Mouse (Mus musculus): ENCODE data around the gene Cldn16. TPM values are rescaled to one million over a fixed set of nuclear protein-coding genes. Genes with fewer than 3 reads are reported as not detected.

The Cldn16 gene
- total RNA-seq, 2 experiments from 2014 or later: not detected

Other genes with a start within 250 kb of the Cldn16 start
- 1 to 10 TPM; 7.7 to 8.0 TPM for gene Cldn1, start 91.3 kb upstream of the Cldn16 start, total RNA-seq (2021)
- gene Tmem207, start 63.6 kb downstream of the Cldn16 start, total RNA-seq (2021): not detected
- 1 to 10 TPM; 6.8 to 7.0 TPM for gene Il1rap, start 118.6 kb downstream of the Cldn16 start, total RNA-seq (2021)

All from gastrocnemius, postnatal 4 days (tissue).